Mouse (Mus musculus): ENCODE measurements at regions not wholly inside any gene's neighbourhood (a gene's known extent, or its start where the extent isn't known, plus 50 kb on each side); places are given as distances from the start of the nearest gene placed in this dataset.

DNA sequence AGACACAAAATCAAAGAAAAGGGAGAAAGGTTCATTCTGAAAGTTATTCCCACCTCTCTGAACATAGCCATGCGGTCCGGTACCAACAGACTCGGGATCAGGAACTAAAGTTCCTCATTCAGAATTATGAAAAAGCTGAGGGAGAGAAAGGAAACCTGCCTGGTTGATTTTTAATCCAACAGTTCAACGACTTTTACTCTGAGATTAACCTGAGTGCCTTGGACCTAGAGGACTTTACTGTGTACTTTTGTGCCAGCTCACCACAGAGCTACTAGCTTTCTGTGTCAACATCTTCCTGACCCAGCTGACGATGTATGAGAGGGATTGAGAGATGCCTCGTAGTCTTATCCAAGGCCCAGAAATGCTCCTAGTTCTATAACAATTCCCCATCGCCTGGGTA, 92.5 kb upstream of the 2210010C04Rik start:
- no peak for TF ChIP-seq CTCF (IDR thresholded peaks at IDR 0.05; ENCODE audit: low read depth)
- no peak for TF ChIP-seq EP300 (optimal IDR thresholded peaks at IDR 0.05)
